Mouse (Mus musculus) testis, adult 2 months (tissue): ENCODE data around the gene Cd37.

ENCODE experiments used
- CTCF ChIP-seq: fragments of 200-500 bp; IDR thresholded peaks from 2 replicates; pipeline ENCODE4 v1.5.1; 2012; ENCODE audit warnings: low read depth, mild to moderate bottlenecking, inconsistent platforms, low read length, moderate library complexity; ENCODE audit not compliant: control insufficient read depth, insufficient read depth, insufficient replicate concordance
- POLR2A ChIP-seq: fragments of 200-500 bp; IDR thresholded peaks from 2 replicates; pipeline ENCODE4 v1.6.1; 2012; ENCODE audit warnings: low read depth, mild to moderate bottlenecking, inconsistent platforms, low read length, moderate library complexity; ENCODE audit not compliant: control insufficient read depth

- TF ChIP-seq POLR2A (no peak), CTCF (no peak)
Observed at GRCm38 (mm10) chr7:45237747-45238699, 892 bp downstream of the Cd37 start.
